Mouse (Mus musculus) stomach, embryonic 15.5 days (tissue): Measurements from ENCODE around the gene Zbtb43. TPM values are rescaled to one million over a fixed set of nuclear protein-coding genes. Genes with fewer than 3 reads are reported as not detected.

Source experiments
- ATAC-seq: fragments of 200-750 bp; cut with Nextera tagmentation; 2 replicates; pipeline ENCODE4 v1.8.0; 2017; ENCODE audit warnings: low read depth, moderate number of reproducible peaks, moderate TSS enrichment; ENCODE audit not compliant: insufficient read depth, low FRiP score
- H3K27ac ChIP-seq: fragments of 300-500 bp; sonication (generic); 2 replicates; pipeline ENCODE4 v1.5.1; 2015; ENCODE audit warnings: mild to moderate bottlenecking, inconsistent platforms
- H3K27me3 ChIP-seq: fragments of 300-500 bp; sonication (generic); replicated peaks from 2 replicates; pipeline ENCODE4 v1.6.1; 2015; ENCODE audit warnings: inconsistent platforms
- H3K36me3 ChIP-seq: fragments of 300-500 bp; sonication (generic); 2 replicates; pipeline ENCODE4 v1.6.1; 2015; ENCODE audit warnings: inconsistent platforms
- H3K4me1 ChIP-seq: fragments of 300-500 bp; sonication (generic); 2 replicates; pipeline ENCODE4 v1.6.1; 2015; ENCODE audit warnings: inconsistent platforms
- H3K4me2 ChIP-seq: fragments of 300-500 bp; sonication (generic); 2 replicates; pipeline ENCODE4 v1.6.1; 2015; ENCODE audit warnings: mild to moderate bottlenecking, inconsistent platforms
- H3K4me3 ChIP-seq: fragments of 300-500 bp; sonication (generic); replicated peaks from 2 replicates; pipeline ENCODE4 v1.5.1; 2015; ENCODE audit warnings: inconsistent platforms
- H3K9ac ChIP-seq: fragments of 300-500 bp; sonication (generic); 2 replicates; pipeline ENCODE4 v1.6.1; 2015; ENCODE audit warnings: inconsistent platforms
- H3K9me3 ChIP-seq: fragments of 300-500 bp; sonication (generic); 2 replicates; pipeline ENCODE4 v1.6.1; 2016; ENCODE audit warnings: inconsistent platforms
- WGBS: fragments of 180-500 bp; shearing (Covaris S2); methylation state at CpG from one replicate; pipeline ENCODE4 v1.1.7; 2015; 5-methylcytosine and 5-hydroxymethylcytosine counted together
- polyA plus RNA-seq: library from polyadenylated mRNA; unstranded; fragments of >200 nt; fragmentation: Nextera tagmentation; extraction: Ambion mirVana; gene quantifications from 2 replicates; pipeline ENCODE4 v1.2.1, GENCODE M21; 2015

Gene Zbtb43
- polyA plus RNA-seq, 1 experiment from 2014 or later, result 16.7 TPM

DNA sequence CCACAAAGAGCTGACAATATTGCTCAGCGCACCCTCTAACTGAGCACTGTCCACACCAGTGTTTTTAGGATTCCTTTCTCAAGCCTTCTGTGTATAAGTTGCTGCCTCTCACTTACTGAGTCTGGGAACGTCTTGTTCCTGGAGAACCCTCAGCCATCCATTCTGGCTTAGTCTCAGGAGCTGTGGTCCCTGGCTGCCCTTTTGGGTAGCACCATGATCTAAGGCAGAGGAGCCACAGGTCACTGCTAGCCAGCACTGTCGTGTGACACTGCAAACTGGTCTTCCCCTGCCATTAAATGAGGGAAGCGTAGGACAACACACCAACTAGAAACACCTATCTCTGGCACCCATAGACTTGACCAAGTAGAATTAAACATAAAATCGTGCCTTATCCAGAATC is 15.6 kb downstream of the Zbtb43 start:
- Histone ChIP-seq H3K9ac (no peak overlapping the region), H3K9me3 (no peaks in the 10 kb centered on the region), H3K27me3 (no peaks in the 10 kb centered on the region), H3K4me1 (no peaks in the 10 kb centered on the region), H3K27ac (no peak overlapping the region), H3K36me3 (peaks cover 21% of the 10 kb centered on the region), H3K4me3 (no peak overlapping the region), H3K4me2 (no peak overlapping the region)
- WGBS, result 88% methylated on average over 5 of the region's 5 CpGs
- no peak for ATAC-seq

DNA sequence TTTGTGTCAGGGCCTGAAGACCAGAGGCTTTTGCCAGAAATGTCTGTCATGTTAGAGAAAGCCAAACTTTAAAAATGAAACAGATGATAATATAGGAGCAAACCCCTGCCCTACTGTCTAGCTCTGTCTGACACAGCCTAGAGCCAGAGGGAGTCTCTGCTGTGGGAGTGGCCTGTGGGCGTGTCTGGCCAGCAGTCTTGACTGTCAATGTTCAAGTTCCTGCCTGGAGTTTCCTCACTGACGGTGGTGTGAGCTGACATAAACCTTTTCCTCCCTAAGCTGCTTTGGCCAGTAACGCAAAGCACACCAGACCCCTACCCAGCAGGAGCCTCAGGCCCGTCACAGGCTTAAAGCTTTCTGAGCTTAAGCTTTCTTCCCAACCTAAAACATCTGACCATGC is 16.2 kb downstream of the Zbtb43 start:
- H3K36me3 ChIP-seq, result peaks cover 21% of the 10 kb centered on the region
- H3K4me2 ChIP-seq, result no peak overlapping the region
- H3K4me1 ChIP-seq, result no peaks in the 10 kb centered on the region
- no peaks in the 10 kb centered on the region for H3K27me3 ChIP-seq
- H3K4me3 ChIP-seq, result no peak overlapping the region
- 41% methylated on average over 4 of the region's 4 CpGs for WGBS
- no peaks in the 10 kb centered on the region for H3K9me3 ChIP-seq
- H3K9ac ChIP-seq, result no peak overlapping the region
- ATAC-seq, result 0 out of 2 replicates have a peak, but pooled peaks have one; percentile 60
- no peak overlapping the region; the same call in 1 of the 2 replicates for H3K27ac ChIP-seq

DNA sequence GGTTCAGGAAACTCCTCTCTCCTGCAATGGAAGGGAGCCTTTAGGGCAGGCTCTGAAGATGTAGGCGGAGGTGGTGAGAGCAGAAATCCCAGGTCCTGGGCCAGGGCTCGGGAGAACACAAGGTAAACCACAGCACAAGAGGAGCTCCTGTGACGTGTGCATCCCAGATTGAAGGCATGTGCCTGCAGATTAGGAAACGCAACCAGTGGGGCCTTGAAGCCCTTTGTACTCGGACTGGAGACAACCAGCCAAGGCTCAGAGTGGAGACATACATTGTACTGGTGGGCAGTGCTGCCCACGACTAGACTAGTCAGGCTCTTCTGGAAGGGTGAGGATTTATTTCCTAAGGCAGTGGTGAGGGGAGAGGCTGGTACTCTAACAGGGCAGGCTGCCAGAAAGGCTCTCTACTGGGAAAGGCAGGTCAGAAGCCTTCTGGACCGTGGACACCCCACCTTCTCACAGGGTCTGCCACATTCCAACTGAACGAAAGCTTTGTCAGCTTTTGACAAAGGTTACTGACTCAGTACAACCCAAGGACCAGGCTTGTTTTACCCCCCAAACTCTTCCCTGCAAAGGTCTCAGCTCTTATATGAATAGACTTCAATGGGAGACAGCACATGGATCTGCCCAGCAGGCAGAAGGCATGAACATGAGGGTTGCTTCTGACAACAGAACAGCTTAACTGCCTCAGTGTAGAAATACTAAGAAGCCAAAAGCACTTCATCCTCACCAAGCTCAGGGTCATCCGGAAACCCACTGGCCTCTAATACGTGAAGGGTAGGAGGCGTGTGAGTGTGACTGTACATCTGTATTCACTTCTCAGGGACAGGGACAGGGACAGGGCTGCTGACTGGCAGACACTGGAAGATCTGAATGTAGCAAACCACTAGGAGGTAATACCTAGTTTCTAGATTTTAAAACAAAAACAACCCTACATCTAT is 17.1 kb downstream of the Zbtb43 start:
- H3K9ac ChIP-seq, result no peak overlapping the region
- H3K27me3 ChIP-seq, result no peaks in the 10 kb centered on the region
- WGBS, result 83% methylated on average over 11 of the region's 11 CpGs
- no peak overlapping the region for H3K27ac ChIP-seq
- no peak for ATAC-seq
- no peaks in the 10 kb centered on the region for H3K9me3 ChIP-seq
- H3K4me2 ChIP-seq, result no peak overlapping the region
- H3K4me3 ChIP-seq, result no peak overlapping the region
- peaks cover 20% of the 10 kb centered on the region for H3K36me3 ChIP-seq
- H3K4me1 ChIP-seq, result no peaks in the 10 kb centered on the region

DNA sequence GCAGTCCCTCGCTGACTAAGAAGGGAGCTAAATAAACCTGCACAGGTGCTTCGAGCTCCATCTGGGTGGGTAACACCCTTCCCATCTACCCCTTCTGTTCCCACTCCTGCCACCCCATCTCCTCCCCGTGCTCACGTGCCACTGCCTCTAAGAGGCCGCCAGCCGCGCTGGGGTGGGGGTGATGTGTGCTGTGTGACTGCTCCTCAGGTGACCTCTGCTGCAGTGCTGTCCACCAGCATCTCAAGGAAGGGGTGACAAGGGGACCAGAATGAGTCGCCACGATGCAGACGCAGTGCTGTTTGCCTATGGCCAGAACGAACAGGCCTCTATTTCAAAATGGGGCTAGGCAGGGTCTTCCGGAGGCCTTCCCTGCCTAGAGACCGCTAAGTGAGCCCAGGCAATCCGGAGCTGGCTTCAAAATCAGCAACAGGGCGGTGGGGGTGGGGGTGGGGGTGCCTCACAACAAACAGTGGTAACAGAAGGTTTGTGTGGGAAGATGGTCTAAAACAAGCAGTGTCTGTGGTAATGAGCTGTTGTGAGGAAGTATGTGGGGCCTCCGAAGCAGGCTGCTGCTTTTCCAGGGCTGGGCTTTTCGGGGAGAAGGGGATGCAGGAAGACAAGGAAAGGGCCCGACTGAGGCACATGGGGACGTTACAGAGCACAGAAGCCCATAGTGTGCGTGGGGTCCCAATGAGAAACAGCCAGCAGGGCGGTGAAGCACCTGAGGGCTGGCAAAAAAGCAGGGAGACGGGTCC is 19.1 kb downstream of the Zbtb43 start:
- ATAC-seq, result no peak
- H3K4me2 ChIP-seq, result no peak overlapping the region

DNA sequence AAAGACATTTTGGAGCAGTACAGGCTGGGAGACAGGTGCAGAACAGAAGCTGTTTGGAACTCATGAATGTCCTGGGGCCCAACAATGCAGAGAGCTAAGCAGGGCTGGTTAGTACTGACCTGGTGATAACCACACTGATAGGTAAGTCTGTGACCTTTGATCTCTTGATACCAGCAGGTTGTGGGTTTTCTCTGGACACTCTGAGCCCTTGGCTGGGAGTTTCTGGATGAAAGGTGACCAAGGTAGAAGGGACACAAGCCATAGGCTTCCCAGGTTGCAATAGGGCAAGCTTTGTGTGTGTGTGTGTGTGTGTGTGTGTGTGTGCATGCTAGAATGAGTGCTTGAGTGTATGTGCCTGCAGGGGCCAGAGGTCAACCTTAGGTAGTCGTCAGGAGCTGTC is 21.6 kb downstream of the Zbtb43 start:
- WGBS, result 50% methylated on average over 1 of the region's 1 CpGs
- no peak overlapping the region for H3K27ac ChIP-seq
- H3K4me2 ChIP-seq, result no peak overlapping the region
- no peaks in the 10 kb centered on the region for H3K9me3 ChIP-seq
- ATAC-seq, result no peak
- H3K4me3 ChIP-seq, result no peak overlapping the region
- 0 out of 2 replicates have a peak, but pooled peaks cover 3% of the 10 kb centered on the region for H3K4me1 ChIP-seq
- no peaks in the 10 kb centered on the region; the same call in 1 of the 2 replicates for H3K36me3 ChIP-seq
- H3K27me3 ChIP-seq, result no peaks in the 10 kb centered on the region
- H3K9ac ChIP-seq, result no peak overlapping the region

More for the DNA sequence above, 19.1 kb downstream of the Zbtb43 start:
- H3K27me3 ChIP-seq, result no peaks in the 10 kb centered on the region
- H3K4me1 ChIP-seq, result 0 out of 2 replicates have a peak, but pooled peaks cover 3% of the 10 kb centered on the region
- H3K27ac ChIP-seq, result no peak overlapping the region
- no peak overlapping the region for H3K4me3 ChIP-seq
- 90% methylated on average over 22 of the region's 22 CpGs for WGBS
- H3K9me3 ChIP-seq, result no peaks in the 10 kb centered on the region
- peaks cover 9% of the 10 kb centered on the region for H3K36me3 ChIP-seq
- H3K9ac ChIP-seq, result no peak overlapping the region

DNA sequence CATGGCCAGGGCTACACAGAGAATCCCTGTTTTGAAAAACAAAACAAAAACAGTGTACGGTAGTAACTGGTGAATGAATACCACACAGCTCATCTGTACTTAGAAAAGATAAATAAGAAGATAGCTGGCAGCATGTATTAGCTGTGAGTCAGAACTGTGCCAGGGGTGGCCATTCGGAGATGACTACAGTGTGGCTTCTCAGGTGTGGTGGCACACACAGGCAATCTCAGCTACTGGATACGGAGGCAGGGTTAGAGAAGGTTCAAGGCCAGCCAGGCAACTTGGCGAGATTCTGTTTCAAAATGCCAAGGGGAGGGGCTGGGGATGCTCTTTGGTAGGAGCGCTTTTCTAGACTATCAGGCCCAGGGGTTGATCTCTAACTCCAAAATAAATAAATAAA is 22.6 kb downstream of the Zbtb43 start:
- no peak overlapping the region for H3K9ac ChIP-seq
- H3K4me3 ChIP-seq, result no peak overlapping the region
- H3K27me3 ChIP-seq, result no peaks in the 10 kb centered on the region
- H3K9me3 ChIP-seq, result no peaks in the 10 kb centered on the region
- 0 out of 2 replicates have a peak, but pooled peaks cover 3% of the 10 kb centered on the region for H3K4me1 ChIP-seq
- 91% methylated on average over 5 of the region's 5 CpGs for WGBS
- no peak overlapping the region for H3K27ac ChIP-seq
- no peak overlapping the region for H3K4me2 ChIP-seq
- ATAC-seq, result no peak
- no peaks in the 10 kb centered on the region; the same call in 1 of the 2 replicates for H3K36me3 ChIP-seq

DNA sequence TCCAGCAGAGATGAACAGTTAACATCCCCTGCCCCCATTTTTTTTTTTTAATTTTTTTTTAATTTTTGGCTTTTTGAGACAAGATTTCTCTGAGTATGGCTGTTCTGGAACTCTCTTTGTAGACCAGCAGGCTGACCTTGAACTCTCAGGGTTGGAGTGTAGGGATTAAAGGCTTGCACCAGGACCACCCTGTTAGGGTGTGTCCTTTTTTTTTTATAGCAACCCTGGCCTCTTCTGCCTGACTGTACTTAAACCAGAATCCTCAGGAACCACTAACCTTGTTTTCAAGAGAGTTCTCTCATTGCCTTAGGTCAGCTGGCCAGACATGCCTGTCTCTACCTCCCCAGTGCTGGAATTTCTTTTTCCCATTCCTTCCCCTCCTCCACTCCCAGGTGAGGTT is 23.5 kb downstream of the Zbtb43 start:
- Histone ChIP-seq H3K27ac (no peak overlapping the region), H3K4me2 (no peak overlapping the region), H3K27me3 (no peaks in the 10 kb centered on the region), H3K9me3 (no peaks in the 10 kb centered on the region), H3K4me1 (0 out of 2 replicates have a peak, but pooled peaks cover 4% of the 10 kb centered on the region), H3K4me3 (no peak overlapping the region), H3K36me3 (no peaks in the 10 kb centered on the region; the same call in 1 of the 2 replicates), H3K9ac (no peak overlapping the region)
- no peak for ATAC-seq

DNA sequence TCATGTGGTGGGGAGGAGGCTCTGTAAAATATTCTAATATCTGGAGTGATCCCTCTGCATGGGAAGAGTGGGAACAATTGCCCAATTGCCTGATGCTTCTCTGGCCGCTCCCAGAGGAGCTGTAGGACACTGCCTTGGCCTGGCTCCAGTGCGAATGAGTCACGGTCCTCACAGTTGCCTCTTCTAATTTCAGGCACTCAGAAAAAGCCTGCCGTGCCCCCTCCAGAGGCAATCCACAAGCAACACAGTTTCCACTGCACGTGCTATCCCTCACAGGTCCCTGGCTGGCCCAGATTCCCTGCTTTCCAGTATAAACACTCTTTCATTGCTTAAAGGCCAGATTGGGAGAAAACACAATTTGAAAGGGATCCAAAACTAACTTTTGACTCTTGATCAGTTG is 24.0 kb downstream of the Zbtb43 start:
- no peak overlapping the region for H3K9ac ChIP-seq
- 44% methylated on average over 5 of the region's 5 CpGs for WGBS
- no peak overlapping the region for H3K4me3 ChIP-seq
- no peaks in the 10 kb centered on the region for H3K27me3 ChIP-seq
- H3K4me1 ChIP-seq, result 0 out of 2 replicates have a peak, but pooled peaks cover 8% of the 10 kb centered on the region
- H3K9me3 ChIP-seq, result no peaks in the 10 kb centered on the region
- H3K4me2 ChIP-seq, result no peak overlapping the region
- no peaks in the 10 kb centered on the region for H3K36me3 ChIP-seq
- ATAC-seq, result no peak
- 0 out of 2 replicates have a peak overlapping the region, but pooled peaks have one; percentile 3 for H3K27ac ChIP-seq

DNA sequence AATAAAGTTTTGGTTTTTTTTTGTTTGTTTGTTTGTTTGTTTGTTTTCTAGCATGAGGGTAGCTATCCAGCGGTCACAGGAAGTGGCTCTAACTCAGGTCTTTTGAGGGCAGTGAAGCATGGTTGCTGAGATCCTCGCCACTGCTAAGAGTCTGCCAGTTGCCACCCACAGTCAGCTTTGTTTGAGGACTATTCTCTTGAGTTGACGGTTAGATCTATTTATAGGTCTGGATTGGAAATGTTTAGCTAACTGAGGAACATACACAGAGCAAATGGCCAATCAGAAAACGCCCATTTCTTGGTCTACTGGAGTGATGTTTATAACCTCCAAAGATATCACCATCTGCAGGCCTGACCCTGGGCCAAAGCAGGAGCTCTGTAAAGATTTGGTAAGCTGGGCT is 25.7 kb downstream of the Zbtb43 start:
- H3K9ac ChIP-seq, result no peak overlapping the region
- H3K9me3 ChIP-seq, result no peaks in the 10 kb centered on the region
- 0 out of 2 replicates have a peak, but pooled peaks cover 8% of the 10 kb centered on the region for H3K4me1 ChIP-seq
- no peaks in the 10 kb centered on the region for H3K27me3 ChIP-seq
- no peaks in the 10 kb centered on the region for H3K36me3 ChIP-seq
- no peak for ATAC-seq
- no peak overlapping the region for H3K27ac ChIP-seq
- H3K4me2 ChIP-seq, result no peak overlapping the region
- WGBS, result 44% methylated on average over 4 of the region's 4 CpGs
- H3K4me3 ChIP-seq, result no peak overlapping the region

DNA sequence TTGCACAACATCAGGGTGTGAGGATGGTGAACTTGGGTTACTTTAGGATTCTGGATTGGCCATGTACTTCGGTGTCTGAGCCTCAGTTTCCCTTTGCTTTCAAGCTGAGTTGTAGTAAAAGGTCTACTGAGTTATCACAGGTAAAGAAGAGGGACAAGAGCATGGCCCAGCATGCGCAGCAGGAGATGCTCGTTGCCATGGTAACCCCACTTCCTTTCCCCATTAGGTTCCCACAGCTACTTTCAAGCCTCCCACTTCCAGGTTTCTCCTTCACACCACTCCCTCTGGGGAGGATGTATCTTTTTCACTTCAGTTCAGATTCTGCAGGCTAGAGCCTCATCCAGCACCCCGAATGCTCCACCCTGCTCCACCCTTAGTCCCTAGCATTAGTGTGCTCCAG is 27.5 kb downstream of the Zbtb43 start:
- H3K4me3 ChIP-seq, result no peak overlapping the region
- H3K4me2 ChIP-seq, result no peak overlapping the region
- no peaks in the 10 kb centered on the region for H3K27me3 ChIP-seq
- no peak for ATAC-seq
- no peak overlapping the region for H3K27ac ChIP-seq
- no peaks in the 10 kb centered on the region for H3K9me3 ChIP-seq
- no peak overlapping the region for H3K9ac ChIP-seq
- H3K36me3 ChIP-seq, result no peaks in the 10 kb centered on the region
- 35% methylated on average over 4 of the region's 4 CpGs for WGBS
- H3K4me1 ChIP-seq, result peaks cover 13% of the 10 kb centered on the region; the same call in 1 of the 2 replicates

DNA sequence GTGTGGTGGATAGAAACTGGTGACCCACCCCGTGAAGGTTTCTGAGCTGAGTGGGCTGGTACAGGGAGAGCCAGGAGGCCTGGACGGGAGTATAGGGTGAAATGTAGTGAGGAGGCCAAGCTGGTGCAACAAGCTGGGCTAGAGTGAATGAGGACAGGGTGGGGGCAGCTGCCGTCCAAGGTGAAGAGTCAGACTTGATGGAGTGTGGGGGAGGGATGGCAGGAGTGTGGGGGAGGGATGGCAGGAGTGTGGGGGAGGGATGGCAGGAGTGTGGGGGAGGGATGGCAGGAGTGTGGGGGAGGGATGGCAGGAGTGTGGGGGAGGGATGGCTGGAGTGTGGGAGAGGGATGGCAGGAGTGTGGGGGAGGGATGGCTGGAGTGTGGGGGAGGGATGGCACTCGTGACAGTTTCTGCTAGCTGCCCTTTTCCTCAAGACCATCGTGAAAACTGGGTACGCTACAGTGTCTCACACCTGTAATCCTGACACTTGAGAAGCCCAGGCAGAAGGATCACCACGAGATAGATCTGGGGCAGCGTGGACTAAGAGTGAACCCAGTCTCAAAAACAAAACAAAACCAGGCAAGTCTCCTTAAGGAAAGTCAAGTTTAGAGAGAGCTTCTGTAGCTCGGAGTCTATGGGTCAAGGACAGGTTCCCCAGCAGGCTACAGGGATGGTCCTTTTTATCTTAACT is 28.2 kb downstream of the Zbtb43 start:
- Histone ChIP-seq H3K9ac (no peak overlapping the region), H3K9me3 (no peaks in the 10 kb centered on the region), H3K4me2 (no peak overlapping the region), H3K27ac (no peak overlapping the region), H3K36me3 (no peaks in the 10 kb centered on the region), H3K27me3 (no peaks in the 10 kb centered on the region), H3K4me1 (peaks cover 19% of the 10 kb centered on the region; the same call in 1 of the 2 replicates), H3K4me3 (no peak overlapping the region)
- 19% methylated on average over 9 of the region's 9 CpGs for WGBS
- ATAC-seq, result no peak
